Mouse (Mus musculus) C2C12 (cell line): ENCODE data around the gene Tacc3.

ENCODE experiments used
- CTCF ChIP-seq: IDR thresholded peaks from one replicate; pipeline ENCODE4 v1.5.1; 2011; ENCODE audit not compliant: control insufficient read depth, insufficient read depth, insufficient read length
- MYOD1 ChIP-seq: IDR thresholded peaks from one replicate; pipeline ENCODE4 v1.6.1; 2011; ENCODE audit warnings: low read depth; ENCODE audit not compliant: control insufficient read depth, insufficient read length
- USF1 ChIP-seq: IDR thresholded peaks from one replicate; pipeline ENCODE4 v1.6.1; 2011; ENCODE audit warnings: low read depth, mild to moderate bottlenecking, control low read depth, moderate library complexity

DNA sequence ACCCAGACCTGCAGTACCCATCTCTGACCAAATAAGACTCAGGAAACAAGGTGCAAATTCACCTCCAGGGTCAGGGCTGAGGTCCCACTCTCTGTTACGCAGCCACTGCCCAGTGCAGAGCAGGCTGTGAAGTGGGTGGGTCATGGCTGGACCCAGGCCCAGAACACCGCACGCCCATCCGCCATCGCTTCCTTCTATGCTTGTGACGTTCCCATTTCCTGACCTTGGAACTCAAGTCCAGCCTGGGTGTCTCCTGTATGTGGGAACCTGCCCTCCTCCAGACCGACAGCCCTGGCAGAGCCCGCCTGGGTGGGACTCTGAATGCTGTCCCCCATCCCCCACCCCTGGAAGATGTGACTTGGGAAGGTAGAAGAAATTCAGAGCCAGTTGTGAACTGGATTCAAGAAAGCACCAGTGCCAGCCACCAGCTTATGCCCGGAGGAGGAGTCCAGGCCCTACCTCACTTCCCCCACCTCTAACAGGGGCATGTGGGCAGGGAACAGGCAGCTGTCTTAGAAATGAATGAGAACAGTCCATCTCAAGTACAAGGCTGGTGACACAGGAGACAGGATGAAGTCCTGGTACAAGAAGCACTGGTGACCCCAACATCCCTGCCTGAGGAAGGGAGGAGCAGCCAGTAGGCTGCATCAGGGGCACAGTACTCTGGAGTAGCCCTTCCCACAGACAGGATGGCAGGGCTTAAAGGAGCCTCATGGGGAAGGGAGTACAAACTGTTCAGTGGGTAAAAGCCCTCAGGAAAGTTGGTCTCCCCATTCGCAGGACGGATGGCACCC is 32.1 kb downstream of the Tacc3 start:
- TF ChIP-seq CTCF (no peak), MYOD1 (no peak), USF1 (no peak)
